Mouse (Mus musculus): Measurements from ENCODE around the gene Necap2. TPM values are rescaled to one million over a fixed set of nuclear protein-coding genes. Genes with fewer than 3 reads are reported as not detected.

Gene Necap2
- 27.3 and 30.1 TPM in 2 replicates for polyA plus RNA-seq (2012; rRNA removed)

GRCm38 (mm10) chr4:141077681-141078509 is at the start of gene Necap2:
TSS of gene Necap2 (minus strand) at chr4:141078357.
- Histone ChIP-seq H3K36me3 (ENCODE audit: control insufficient read depth, insufficient read depth, low read length) (no peaks in the 10 kb centered on the region), H3K4me1 (ENCODE audit: control insufficient read depth, insufficient read depth, low read length) (peaks cover 16% of the 10 kb centered on the region), H3K27ac (ENCODE audit: control insufficient read depth, insufficient read depth, low read depth, low read length) (peak within 1 kb of the TSS; percentile 78), H3K4me3 (ENCODE audit: control insufficient read depth, low read depth, low read length) (peak within 1 kb of the TSS; percentile 92), H3K27me3 (ENCODE audit: control insufficient read depth, insufficient read depth, low read length) (no peaks in the 10 kb centered on the region)
- TF ChIP-seq CTCF (IDR thresholded peaks at IDR 0.05; ENCODE audit: control insufficient read depth, insufficient read depth, insufficient replicate concordance, low read depth, low read length): peak; percentile 68; the same call in 1 of the 2 replicates
- peak; percentile 84 for TF ChIP-seq POLR2A (IDR thresholded peaks at IDR 0.05; ENCODE audit: control insufficient read depth, low read depth, low read length)

GRCm38 (mm10) chr4:141123065-141123464 is 44.9 kb upstream of the Necap2 start:
- no peaks in the 10 kb centered on the region; the same call in 1 of the 2 replicates for H3K4me1 ChIP-seq (ENCODE audit: control insufficient read depth, insufficient read depth, low read length)
- no peaks in the 10 kb centered on the region; the same call in 1 of the 2 replicates for H3K36me3 ChIP-seq (ENCODE audit: control insufficient read depth, insufficient read depth, low read length)
- TF ChIP-seq CTCF (IDR thresholded peaks at IDR 0.05; ENCODE audit: control insufficient read depth, insufficient read depth, insufficient replicate concordance, low read depth, low read length) (no peak), POLR2A (IDR thresholded peaks at IDR 0.05; ENCODE audit: control insufficient read depth, low read depth, low read length) (no peak)
- H3K4me3 ChIP-seq (ENCODE audit: control insufficient read depth, low read depth, low read length): no peak overlapping the region
- no peak overlapping the region for H3K27ac ChIP-seq (ENCODE audit: control insufficient read depth, insufficient read depth, low read depth, low read length)
- H3K27me3 ChIP-seq (ENCODE audit: control insufficient read depth, insufficient read depth, low read length): no peaks in the 10 kb centered on the region

- H3K27me3 ChIP-seq (ENCODE audit: control insufficient read depth, insufficient read depth, low read length): no peaks in the 10 kb centered on the region
- H3K27ac ChIP-seq (ENCODE audit: control insufficient read depth, insufficient read depth, low read depth, low read length): no peak overlapping the region
- no peaks in the 10 kb centered on the region; the same call in 1 of the 2 replicates for H3K4me1 ChIP-seq (ENCODE audit: control insufficient read depth, insufficient read depth, low read length)
- H3K4me3 ChIP-seq (ENCODE audit: control insufficient read depth, low read depth, low read length): no peak overlapping the region
- no peak for TF ChIP-seq CTCF (IDR thresholded peaks at IDR 0.05; ENCODE audit: control insufficient read depth, insufficient read depth, insufficient replicate concordance, low read depth, low read length)
- no peak for TF ChIP-seq POLR2A (IDR thresholded peaks at IDR 0.05; ENCODE audit: control insufficient read depth, low read depth, low read length)
- H3K36me3 ChIP-seq (ENCODE audit: control insufficient read depth, insufficient read depth, low read length): no peaks in the 10 kb centered on the region; the same call in 1 of the 2 replicates
Measured at GRCm38 (mm10) chr4:141122663-141123062, 44.5 kb upstream of the Necap2 start.

- Histone ChIP-seq H3K36me3 (ENCODE audit: control insufficient read depth, insufficient read depth, low read length) (no peaks in the 10 kb centered on the region), H3K27me3 (ENCODE audit: control insufficient read depth, insufficient read depth, low read length) (no peaks in the 10 kb centered on the region), H3K4me3 (ENCODE audit: control insufficient read depth, low read depth, low read length) (no peak overlapping the region), H3K4me1 (ENCODE audit: control insufficient read depth, insufficient read depth, low read length) (no peaks in the 10 kb centered on the region; the same call in 1 of the 2 replicates), H3K27ac (ENCODE audit: control insufficient read depth, insufficient read depth, low read depth, low read length) (no peak overlapping the region)
- peak; percentile 39; the same call in 1 of the 2 replicates for TF ChIP-seq CTCF (IDR thresholded peaks at IDR 0.05; ENCODE audit: control insufficient read depth, insufficient read depth, insufficient replicate concordance, low read depth, low read length)
- no peak for TF ChIP-seq POLR2A (IDR thresholded peaks at IDR 0.05; ENCODE audit: control insufficient read depth, low read depth, low read length)
Measured at GRCm38 (mm10) chr4:141120700-141121099, 42.5 kb upstream of the Necap2 start.

GRCm38 (mm10) chr4:141118691-141119090 is 40.5 kb upstream of the Necap2 start:
- Histone ChIP-seq H3K4me3 (ENCODE audit: control insufficient read depth, low read depth, low read length) (no peak overlapping the region), H3K27me3 (ENCODE audit: control insufficient read depth, insufficient read depth, low read length) (no peaks in the 10 kb centered on the region), H3K36me3 (ENCODE audit: control insufficient read depth, insufficient read depth, low read length) (no peaks in the 10 kb centered on the region), H3K4me1 (ENCODE audit: control insufficient read depth, insufficient read depth, low read length) (no peaks in the 10 kb centered on the region; the same call in 1 of the 2 replicates), H3K27ac (ENCODE audit: control insufficient read depth, insufficient read depth, low read depth, low read length) (no peak overlapping the region)
- TF ChIP-seq CTCF (IDR thresholded peaks at IDR 0.05; ENCODE audit: control insufficient read depth, insufficient read depth, insufficient replicate concordance, low read depth, low read length): no peak
- no peak for TF ChIP-seq POLR2A (IDR thresholded peaks at IDR 0.05; ENCODE audit: control insufficient read depth, low read depth, low read length)

- no peak for TF ChIP-seq POLR2A (IDR thresholded peaks at IDR 0.05; ENCODE audit: control insufficient read depth, low read depth, low read length)
- no peak for TF ChIP-seq CTCF (IDR thresholded peaks at IDR 0.05; ENCODE audit: control insufficient read depth, insufficient read depth, insufficient replicate concordance, low read depth, low read length)
- no peaks in the 10 kb centered on the region for H3K36me3 ChIP-seq (ENCODE audit: control insufficient read depth, insufficient read depth, low read length)
- H3K27me3 ChIP-seq (ENCODE audit: control insufficient read depth, insufficient read depth, low read length): no peaks in the 10 kb centered on the region
- no peak overlapping the region for H3K4me3 ChIP-seq (ENCODE audit: control insufficient read depth, low read depth, low read length)
- H3K4me1 ChIP-seq (ENCODE audit: control insufficient read depth, insufficient read depth, low read length): no peaks in the 10 kb centered on the region; the same call in 1 of the 2 replicates
- no peak overlapping the region for H3K27ac ChIP-seq (ENCODE audit: control insufficient read depth, insufficient read depth, low read depth, low read length)
Measured at GRCm38 (mm10) chr4:141115398-141115797, 37.2 kb upstream of the Necap2 start.

GRCm38 (mm10) chr4:141114521-141114981 is 36.4 kb upstream of the Necap2 start:
- TF ChIP-seq CTCF (IDR thresholded peaks at IDR 0.05; ENCODE audit: control insufficient read depth, insufficient read depth, insufficient replicate concordance, low read depth, low read length): no peak
- TF ChIP-seq POLR2A (IDR thresholded peaks at IDR 0.05; ENCODE audit: control insufficient read depth, low read depth, low read length): no peak
- no peaks in the 10 kb centered on the region for H3K27me3 ChIP-seq (ENCODE audit: control insufficient read depth, insufficient read depth, low read length)
- H3K36me3 ChIP-seq (ENCODE audit: control insufficient read depth, insufficient read depth, low read length): no peaks in the 10 kb centered on the region
- no peak overlapping the region for H3K4me3 ChIP-seq (ENCODE audit: control insufficient read depth, low read depth, low read length)
- H3K4me1 ChIP-seq (ENCODE audit: control insufficient read depth, insufficient read depth, low read length): no peaks in the 10 kb centered on the region; the same call in 1 of the 2 replicates
- H3K27ac ChIP-seq (ENCODE audit: control insufficient read depth, insufficient read depth, low read depth, low read length): peak overlapping the region; percentile 55
